Mouse (Mus musculus): Measurements from ENCODE around the gene 9830107B12Rik. TPM values are rescaled to one million over a fixed set of nuclear protein-coding genes. Genes with fewer than 3 reads are reported as not detected.
"Not testable (repeated sequence)": the region's sequence is repeated elsewhere in the genome, so short reads cannot be mapped to it uniquely, and the experiment has no call there.

Gene 9830107B12Rik
- not detected in 2 replicates for polyA plus RNA-seq (2016; fragmentation: Nextera tagmentation; extraction: Ambion mirVana)

DNA sequence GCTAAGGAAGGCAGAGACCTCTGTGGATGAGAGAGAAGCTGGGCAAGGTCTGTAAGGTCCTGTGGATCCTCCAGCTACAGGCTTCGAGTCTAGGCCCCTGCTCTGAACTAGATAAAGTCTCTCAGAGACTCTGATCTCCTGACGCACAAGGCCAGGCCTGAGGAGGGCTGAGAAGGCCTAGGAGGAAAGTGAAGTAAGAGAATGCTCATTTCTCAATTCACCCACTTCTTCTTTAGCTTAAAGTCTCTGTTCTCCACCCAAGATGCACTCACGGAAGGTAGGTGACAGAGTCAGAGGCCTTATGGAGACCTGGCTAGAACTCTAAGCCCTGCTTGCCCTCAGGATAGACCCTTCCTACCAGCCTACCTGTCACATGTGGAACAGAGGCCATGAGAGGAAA lies at the start of gene 9830107B12Rik:
Gene 9830107B12Rik, minus strand, starts transcription at position 149 of the 400 bp plus-strand sequence.
- no peak for DNase-seq (ENCODE audit: low spot score)
- WGBS: 82% methylated on average over 3 of the region's 3 CpGs
- Histone ChIP-seq H3K27me3 (replicated peaks; ENCODE audit: low read depth, poor library complexity, severe bottlenecking) (no peaks in the 10 kb centered on the region), H3K4me1 (no peaks in the 10 kb centered on the region), H3K36me3 (replicated peaks) (no peaks in the 10 kb centered on the region), H3K9me3 (no peaks in the 10 kb centered on the region; the same call in 1 of the 2 replicates), H3K4me3 (no peak within 1 kb of the TSS), H3K27ac (replicated peaks) (no peak within 1 kb of the TSS)

DNA sequence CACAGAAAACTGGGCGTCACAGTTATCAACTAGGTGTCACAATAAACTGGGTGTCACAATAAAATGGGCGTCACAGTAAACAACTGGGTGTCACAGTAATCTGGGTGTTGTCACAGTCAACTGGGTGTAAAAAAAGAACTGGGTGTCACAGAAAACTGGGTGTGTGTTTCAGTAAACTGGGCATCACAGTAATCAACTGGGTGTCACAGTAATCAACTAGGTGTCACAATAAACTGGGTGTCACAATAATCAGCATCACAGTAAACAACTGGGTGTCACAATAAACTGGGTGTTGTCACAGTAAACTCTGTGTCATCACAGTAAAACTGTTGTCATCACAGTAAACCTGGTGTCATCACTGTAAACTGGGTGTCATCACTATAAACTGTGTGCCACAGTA lies 46.3 kb upstream of the 9830107B12Rik start:
- Histone ChIP-seq H3K27me3 (replicated peaks; ENCODE audit: low read depth, poor library complexity, severe bottlenecking) (no peaks in the 10 kb centered on the region), H3K4me1 (peaks cover 4% of the 10 kb centered on the region; the same call in 1 of the 2 replicates), H3K4me3 (no peak overlapping the region), H3K36me3 (replicated peaks) (no peaks in the 10 kb centered on the region), H3K9me3 (no peaks in the 10 kb centered on the region), H3K27ac (replicated peaks) (no peak overlapping the region)
- WGBS: 81% methylated on average over 2 of the region's 2 CpGs
- DNase-seq (ENCODE audit: low spot score): no peak

DNA sequence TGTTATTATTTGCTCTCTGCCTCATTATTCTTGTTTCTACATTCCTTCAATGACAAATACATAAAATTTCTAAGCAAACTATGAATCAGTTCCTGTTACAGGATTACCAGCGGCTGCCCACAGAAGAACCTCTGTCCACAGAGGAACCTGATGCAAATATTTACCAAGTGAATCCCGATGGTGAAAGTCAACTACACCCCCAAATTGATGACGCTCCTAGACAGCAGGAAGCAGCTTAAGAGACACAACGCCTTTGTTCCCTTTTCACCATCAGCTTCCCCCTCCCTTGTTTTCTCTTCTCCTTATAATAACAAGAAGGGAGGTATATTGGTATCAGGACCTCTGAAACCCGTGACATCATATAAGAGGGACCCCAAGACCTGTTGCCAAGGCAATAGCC lies 39.2 kb upstream of the 9830107B12Rik start:
- H3K27me3 ChIP-seq (replicated peaks; ENCODE audit: low read depth, poor library complexity, severe bottlenecking): no peaks in the 10 kb centered on the region
- no peak for DNase-seq (ENCODE audit: low spot score)
- no peak overlapping the region for H3K27ac ChIP-seq (replicated peaks)
- 0 out of 2 replicates have a peak, but pooled peaks cover 3% of the 10 kb centered on the region for H3K9me3 ChIP-seq
- peaks cover 4% of the 10 kb centered on the region; the same call in 1 of the 2 replicates for H3K4me1 ChIP-seq
- no peak overlapping the region for H3K4me3 ChIP-seq
- 72% methylated on average over 5 of the region's 5 CpGs for WGBS
- H3K36me3 ChIP-seq (replicated peaks): no peaks in the 10 kb centered on the region

DNA sequence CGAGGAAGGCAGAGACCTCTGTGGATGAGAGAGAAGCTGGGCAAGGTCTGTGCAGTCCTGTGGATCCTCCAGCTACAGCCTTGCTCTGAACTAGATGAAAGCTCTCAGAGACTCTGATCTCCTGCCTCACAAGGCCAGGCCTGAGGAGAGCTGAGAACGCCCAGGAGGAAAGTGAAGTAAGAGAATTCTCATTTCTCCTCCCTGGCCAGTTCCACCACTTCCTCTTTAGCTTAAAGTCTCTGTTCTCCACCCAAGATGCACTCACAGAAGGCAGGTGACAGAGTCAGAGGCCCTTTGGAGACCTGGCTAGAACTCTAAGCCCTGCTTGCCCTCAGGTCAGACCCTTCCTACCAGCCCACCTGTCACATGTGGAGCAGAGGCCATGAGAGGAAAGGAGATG lies 21.0 kb upstream of the 9830107B12Rik start, which contains the start of gene A530064D06Rik:
Gene A530064D06Rik, minus strand, starts transcription at position 173 of the 400 bp plus-strand sequence.
- H3K36me3 ChIP-seq (replicated peaks); DNase-seq (ENCODE audit: low spot score); H3K9me3 ChIP-seq; H3K4me3 ChIP-seq; H3K27me3 ChIP-seq (replicated peaks; ENCODE audit: low read depth, poor library complexity, severe bottlenecking); H3K27ac ChIP-seq (replicated peaks); H3K4me1 ChIP-seq: not testable (repeated sequence)
- WGBS: 74% methylated on average over 2 of the region's 2 CpGs

DNA sequence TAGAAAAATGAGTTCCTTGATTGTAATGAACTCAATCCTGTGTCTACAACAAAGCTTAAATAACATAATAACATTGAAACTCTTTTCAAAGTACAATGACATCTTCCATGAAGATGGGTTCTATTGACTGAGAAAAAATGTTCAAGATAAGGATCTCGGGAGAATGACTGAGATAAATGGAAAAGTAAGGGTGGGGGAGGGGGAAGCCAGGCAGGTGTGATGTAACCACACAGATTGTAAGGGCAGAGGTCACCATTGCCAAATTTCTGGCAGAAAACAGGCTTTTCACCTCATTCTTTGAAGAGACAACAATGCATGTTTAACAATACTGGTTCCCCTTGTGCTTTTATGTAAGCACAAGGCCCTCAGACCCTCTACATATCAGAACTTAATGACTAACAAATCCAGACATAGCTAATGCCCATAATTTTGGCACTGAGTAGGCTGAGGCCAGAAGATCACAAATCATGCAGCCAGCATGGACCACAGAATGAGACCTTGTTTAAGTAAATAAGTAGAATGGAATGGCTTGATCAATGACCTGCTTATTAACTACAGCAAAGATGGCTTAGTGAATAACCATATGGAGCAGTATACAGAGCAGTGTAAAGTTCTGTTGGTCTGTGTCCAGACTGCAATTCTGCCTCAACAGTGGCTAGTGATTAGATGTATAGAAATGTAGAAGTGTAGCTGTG lies 11.5 kb upstream of the 9830107B12Rik start:
- Histone ChIP-seq H3K36me3 (replicated peaks) (no peaks in the 10 kb centered on the region), H3K4me1 (no peaks in the 10 kb centered on the region), H3K27ac (replicated peaks) (no peak overlapping the region), H3K9me3 (peaks cover 11% of the 10 kb centered on the region; the same call in 1 of the 2 replicates), H3K4me3 (no peak overlapping the region), H3K27me3 (replicated peaks; ENCODE audit: low read depth, poor library complexity, severe bottlenecking) (no peaks in the 10 kb centered on the region)
- WGBS: 61% methylated on average over 1 of the region's 1 CpGs
- DNase-seq (ENCODE audit: low spot score): no peak

DNA sequence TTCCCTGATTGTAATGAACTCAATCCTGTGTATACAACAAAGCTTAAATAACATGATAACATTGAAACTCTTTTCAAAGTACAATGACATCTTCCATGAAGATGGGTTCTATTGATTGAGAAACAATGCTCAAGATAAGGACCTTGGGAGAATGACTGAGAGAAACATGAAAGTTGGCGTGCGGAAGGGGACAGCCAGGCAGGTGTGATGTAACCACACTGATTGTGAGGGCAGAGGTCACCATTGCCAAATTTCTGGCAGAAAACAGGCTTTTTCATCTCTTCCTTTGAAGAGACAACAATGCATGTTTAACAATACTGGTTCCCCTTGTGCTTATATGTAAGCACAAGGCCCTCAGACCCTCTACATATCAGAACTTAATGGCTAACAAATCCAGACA lies 13.3 kb downstream of the 9830107B12Rik start:
- no peaks in the 10 kb centered on the region for H3K9me3 ChIP-seq
- H3K27ac ChIP-seq (replicated peaks): no peak overlapping the region
- H3K36me3 ChIP-seq (replicated peaks): no peaks in the 10 kb centered on the region
- H3K4me3 ChIP-seq: no peak overlapping the region
- H3K4me1 ChIP-seq: no peaks in the 10 kb centered on the region
- no peaks in the 10 kb centered on the region for H3K27me3 ChIP-seq (replicated peaks; ENCODE audit: low read depth, poor library complexity, severe bottlenecking)
- WGBS: 86% methylated on average over 2 of the region's 2 CpGs
- DNase-seq (ENCODE audit: low spot score): no peak

DNA sequence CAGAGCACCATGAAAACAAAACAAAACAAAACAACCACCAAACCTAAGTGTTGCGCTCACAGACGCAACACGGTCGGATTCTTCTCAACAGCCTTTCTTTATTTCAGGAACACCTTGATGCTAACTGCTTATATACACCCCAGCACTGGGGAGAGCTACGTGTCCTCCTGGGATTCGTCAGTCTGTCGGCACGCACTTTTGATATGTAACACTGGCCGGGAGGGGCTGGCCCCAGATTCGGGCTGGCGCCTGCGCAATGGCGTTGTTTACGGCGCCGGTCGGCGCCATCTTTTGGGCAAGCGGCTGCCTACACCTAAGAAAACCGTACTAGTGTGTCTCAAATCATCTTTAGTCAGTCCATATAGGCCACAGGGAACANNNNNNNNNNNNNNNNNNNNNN lies 25.6 kb downstream of the 9830107B12Rik start:
- H3K4me1 ChIP-seq: no peaks in the 10 kb centered on the region; the same call in 1 of the 2 replicates
- no peak overlapping the region for H3K27ac ChIP-seq (replicated peaks)
- no peaks in the 10 kb centered on the region for H3K36me3 ChIP-seq (replicated peaks)
- no peaks in the 10 kb centered on the region for H3K27me3 ChIP-seq (replicated peaks; ENCODE audit: low read depth, poor library complexity, severe bottlenecking)
- H3K9me3 ChIP-seq: no peaks in the 10 kb centered on the region
- H3K4me3 ChIP-seq: no peak overlapping the region
- 92% methylated on average over 20 of the region's 20 CpGs for WGBS
- no peak for DNase-seq (ENCODE audit: low spot score)

DNA sequence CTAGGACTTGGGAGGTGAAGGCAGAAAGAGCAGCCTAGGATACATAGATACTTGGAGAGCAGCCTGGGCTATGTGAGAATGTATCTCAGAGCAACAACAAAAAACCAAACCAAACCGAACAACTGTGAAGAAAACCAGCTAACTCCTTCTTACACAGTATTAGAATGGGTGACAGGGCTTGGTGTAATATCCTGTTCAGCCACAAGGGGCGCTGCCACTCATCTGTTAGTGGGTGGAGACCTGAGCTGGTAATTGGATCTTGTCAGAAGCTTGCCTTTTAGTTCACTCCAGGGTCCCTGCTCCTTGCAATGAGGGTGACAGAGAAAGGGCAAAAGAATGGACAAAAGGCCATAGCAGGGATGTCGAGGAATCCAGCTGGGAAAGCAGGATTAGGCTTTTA lies 26.4 kb downstream of the 9830107B12Rik start:
- WGBS: 24% methylated on average over 3 of the region's 3 CpGs
- H3K4me1 ChIP-seq: no peaks in the 10 kb centered on the region; the same call in 1 of the 2 replicates
- no peaks in the 10 kb centered on the region for H3K9me3 ChIP-seq
- no peak overlapping the region for H3K4me3 ChIP-seq
- H3K27ac ChIP-seq (replicated peaks): no peak overlapping the region
- H3K27me3 ChIP-seq (replicated peaks; ENCODE audit: low read depth, poor library complexity, severe bottlenecking): no peaks in the 10 kb centered on the region
- peak; percentile 85 for DNase-seq (ENCODE audit: low spot score)
- H3K36me3 ChIP-seq (replicated peaks): no peaks in the 10 kb centered on the region

DNA sequence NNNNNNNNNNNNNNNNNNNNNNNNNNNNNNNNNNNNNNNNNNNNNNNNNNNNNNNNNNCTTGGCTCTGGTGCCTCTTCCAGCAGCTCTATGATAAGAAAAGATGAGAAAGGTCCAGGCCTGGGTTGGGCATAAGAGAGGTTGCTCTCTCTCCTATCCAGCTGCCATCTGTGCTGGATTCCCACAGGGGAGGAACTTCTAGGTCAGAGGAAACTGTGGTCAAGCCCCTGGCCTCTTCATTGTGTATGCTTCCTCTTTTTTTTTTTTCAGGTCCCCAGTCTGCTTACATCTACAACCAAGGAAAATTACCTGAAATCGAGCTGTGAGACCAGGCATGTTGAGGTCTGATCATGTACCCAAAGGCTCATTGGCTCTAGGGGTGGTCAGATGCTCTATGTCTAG lies 27.5 kb downstream of the 9830107B12Rik start:
- 58% methylated on average over 1 of the region's 1 CpGs for WGBS
- Histone ChIP-seq H3K27ac (replicated peaks) (no peak overlapping the region), H3K36me3 (replicated peaks) (no peaks in the 10 kb centered on the region), H3K9me3 (peaks cover 5% of the 10 kb centered on the region; the same call in 1 of the 2 replicates), H3K4me1 (no peaks in the 10 kb centered on the region; the same call in 1 of the 2 replicates), H3K4me3 (no peak overlapping the region), H3K27me3 (replicated peaks; ENCODE audit: low read depth, poor library complexity, severe bottlenecking) (no peaks in the 10 kb centered on the region)
- DNase-seq (ENCODE audit: low spot score): no peak

DNA sequence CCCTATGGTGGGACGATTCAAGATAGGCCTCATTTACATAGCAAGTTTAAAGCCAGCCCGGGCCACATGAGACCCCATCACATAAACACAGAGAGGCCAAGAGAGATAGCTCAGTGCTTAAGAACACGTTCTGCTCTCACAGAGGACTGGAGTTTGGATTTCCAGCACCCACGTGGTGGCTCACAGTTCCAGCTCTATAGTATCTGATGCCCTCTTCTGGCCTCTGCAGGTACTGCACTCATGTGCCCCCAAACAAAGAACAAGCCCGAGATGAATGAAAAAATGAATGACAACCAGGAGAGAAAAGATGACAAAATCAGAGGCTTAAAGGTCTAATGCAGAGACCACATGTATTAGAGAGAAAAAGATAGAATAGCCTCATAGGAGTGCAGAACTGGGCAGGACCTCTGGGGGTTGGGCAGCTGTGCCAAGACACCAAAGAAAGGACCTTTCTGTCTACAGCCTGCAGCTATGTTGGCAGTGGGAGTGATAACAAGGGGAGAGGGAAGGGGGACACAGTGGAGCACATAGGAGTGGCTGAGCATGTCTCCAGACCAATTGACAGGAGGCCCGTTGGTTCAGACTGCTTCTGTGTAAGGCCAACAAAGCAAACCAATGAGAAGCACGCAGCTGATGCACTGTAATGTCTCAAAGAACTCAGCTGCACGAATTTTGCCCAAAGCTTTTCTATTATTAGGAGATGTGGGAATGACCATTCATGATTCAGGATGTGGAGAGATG lies 35.4 kb downstream of the 9830107B12Rik start:
- no peak overlapping the region for H3K4me3 ChIP-seq
- peaks cover 5% of the 10 kb centered on the region for H3K4me1 ChIP-seq
- 54% methylated on average over 8 of the region's 8 CpGs for WGBS
- peaks cover 7% of the 10 kb centered on the region; the same call in 1 of the 2 replicates for H3K9me3 ChIP-seq
- no peaks in the 10 kb centered on the region for H3K36me3 ChIP-seq (replicated peaks)
- H3K27ac ChIP-seq (replicated peaks): 0 out of 2 replicates have a peak overlapping the region, but pooled peaks have one; percentile 44
- no peaks in the 10 kb centered on the region for H3K27me3 ChIP-seq (replicated peaks; ENCODE audit: low read depth, poor library complexity, severe bottlenecking)
- DNase-seq (ENCODE audit: low spot score): peak; percentile 61

DNA sequence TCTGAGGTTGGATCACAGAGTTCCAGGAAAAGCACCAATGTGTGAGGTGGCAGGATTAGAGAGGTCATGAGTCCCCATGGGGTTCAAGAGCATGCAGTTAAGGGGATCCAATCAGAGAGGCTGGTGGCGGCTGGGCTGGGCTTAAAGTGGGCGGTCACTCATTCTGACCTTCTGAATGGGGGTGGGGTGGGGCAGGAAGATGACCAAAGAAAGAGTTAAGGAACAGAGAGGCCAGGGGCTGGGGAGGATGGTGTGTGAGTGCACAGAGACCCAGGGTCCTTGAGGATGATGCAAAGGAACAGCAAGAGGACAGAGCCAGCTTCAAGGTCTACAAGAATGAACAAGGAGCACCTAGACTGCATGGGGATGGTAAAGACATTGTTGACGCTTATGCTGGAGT lies 37.5 kb downstream of the 9830107B12Rik start:
- Histone ChIP-seq H3K4me3 (no peak overlapping the region), H3K9me3 (peaks cover 2% of the 10 kb centered on the region; the same call in 1 of the 2 replicates), H3K27ac (replicated peaks) (no peak overlapping the region), H3K36me3 (replicated peaks) (no peaks in the 10 kb centered on the region), H3K27me3 (replicated peaks; ENCODE audit: low read depth, poor library complexity, severe bottlenecking) (no peaks in the 10 kb centered on the region), H3K4me1 (peaks cover 5% of the 10 kb centered on the region)
- DNase-seq (ENCODE audit: low spot score): no peak
- 85% methylated on average over 3 of the region's 3 CpGs for WGBS

DNA sequence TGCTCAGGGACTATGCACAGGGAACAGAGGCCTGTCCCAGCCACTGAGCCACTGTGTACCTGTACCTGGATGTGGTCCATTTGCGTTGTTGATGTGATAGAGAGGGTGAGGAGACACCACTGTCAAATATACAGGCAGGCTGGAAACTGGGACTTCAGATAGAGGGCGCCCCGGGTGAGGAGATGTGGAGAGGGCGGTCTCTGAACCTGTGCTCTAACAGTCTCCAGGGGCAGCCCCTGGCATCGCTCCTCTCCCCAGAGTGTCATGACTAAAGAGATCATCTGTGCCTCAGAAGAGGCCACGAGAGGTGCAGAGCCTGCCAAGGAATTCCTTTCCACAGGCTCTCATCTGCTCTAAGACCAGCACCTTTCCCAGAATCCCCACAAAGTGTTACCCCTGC lies 38.2 kb downstream of the 9830107B12Rik start:
- WGBS: 54% methylated on average over 6 of the region's 6 CpGs
- no peaks in the 10 kb centered on the region for H3K9me3 ChIP-seq
- no peak for DNase-seq (ENCODE audit: low spot score)
- no peaks in the 10 kb centered on the region for H3K27me3 ChIP-seq (replicated peaks; ENCODE audit: low read depth, poor library complexity, severe bottlenecking)
- peaks cover 5% of the 10 kb centered on the region for H3K4me1 ChIP-seq
- H3K27ac ChIP-seq (replicated peaks): no peak overlapping the region
- no peaks in the 10 kb centered on the region for H3K36me3 ChIP-seq (replicated peaks)
- H3K4me3 ChIP-seq: no peak overlapping the region

Measured in embryonic facial prominence, embryonic 10.5 days (tissue).